Mouse (Mus musculus) MEL (cell line): Measurements from ENCODE around the gene Mboat2. TPM values are rescaled to one million over a fixed set of nuclear protein-coding genes. Genes with fewer than 3 reads are reported as not detected.

Experiments
- DNase-seq: peaks from one replicate; pipeline ENCODE4 v3.0.0; 2011; ENCODE audit warnings: low read depth, low spot score
- H3K27ac ChIP-seq: 2 replicates; pipeline ENCODE4 v1.5.1; 2012; ENCODE audit warnings: low read depth, mild to moderate bottlenecking, control low read depth, low read length, moderate library complexity; ENCODE audit not compliant: control insufficient read depth
- H3K27me3 ChIP-seq, 2 experiments: fragments of 150-350 bp in 1 of 2; sonication (generic) in 1 of 2; 2 replicates each; pipeline ENCODE4 v1.6.1; 2012; ENCODE audit warnings: low read length in 2 of 2, mild to moderate bottlenecking in 2 of 2, improper control_type of control experiment in 1 of 2, moderate library complexity in 1 of 2; ENCODE audit not compliant: insufficient read depth in 2 of 2, control insufficient read depth in 1 of 2
- H3K36me3 ChIP-seq, 2 experiments: 2 replicates each; pipeline ENCODE4 v1.6.1; 2012 to 2014; ENCODE audit warnings: low read length in 2 of 2, improper control_type of control experiment in 1 of 2, inconsistent platforms in 1 of 2, mild to moderate bottlenecking in 1 of 2; ENCODE audit not compliant: insufficient read depth in 2 of 2, control insufficient read depth in 1 of 2
- H3K4me1 ChIP-seq, 2 experiments: fragments of 150-350 bp in 1 of 2; sonication (generic) in 1 of 2; 2 replicates each; pipeline ENCODE4 v1.6.1; 2012; ENCODE audit warnings: low read length in 2 of 2, improper control_type of control experiment in 1 of 2, mild to moderate bottlenecking in 1 of 2; ENCODE audit not compliant: insufficient read depth in 2 of 2, control insufficient read depth in 1 of 2
- H3K4me3 ChIP-seq, 2 experiments: fragments of 150-350 bp in 1 of 2; sonication (generic) in 1 of 2; 2 replicates each; pipeline ENCODE4 v1.5.1; 2012; ENCODE audit warnings: low read depth in 2 of 2, low read length in 2 of 2, mild to moderate bottlenecking in 2 of 2, moderate library complexity in 2 of 2, control low read depth in 1 of 2, improper control_type of control experiment in 1 of 2; ENCODE audit not compliant: control insufficient read depth in 1 of 2, insufficient read depth in 1 of 2
- H3K79me2 ChIP-seq: 2 replicates; pipeline ENCODE4 v1.6.1; 2012; ENCODE audit warnings: mild to moderate bottlenecking, low read length, moderate library complexity; ENCODE audit not compliant: control insufficient read depth, poor library complexity, insufficient read depth
- H3K9ac ChIP-seq: 2 replicates; pipeline ENCODE4 v1.6.1; 2012; ENCODE audit warnings: low read depth, mild to moderate bottlenecking, control low read depth, low read length, moderate library complexity; ENCODE audit not compliant: control insufficient read depth, poor library complexity, severe bottlenecking
- H3K9me3 ChIP-seq: fragments of 150-350 bp; sonication (generic); replicated peaks from 2 replicates; pipeline ENCODE4 v1.6.1; 2012; ENCODE audit warnings: mild to moderate bottlenecking, low read length, improper control_type of control experiment, moderate library complexity; ENCODE audit not compliant: insufficient read depth
- BHLHE40 ChIP-seq: IDR thresholded peaks from 2 replicates; pipeline ENCODE4 v1.6.1; 2012; ENCODE audit warnings: low read depth, mild to moderate bottlenecking, inconsistent platforms, low read length, improper control_type of control experiment, borderline replicate concordance
- CHD1 ChIP-seq: IDR thresholded peaks from 2 replicates; pipeline ENCODE4 v1.6.1; 2012; ENCODE audit warnings: low read depth, mild to moderate bottlenecking, inconsistent platforms, low read length, improper control_type of control experiment
- CHD2 ChIP-seq: IDR thresholded peaks from 2 replicates; pipeline ENCODE4 v1.6.1; 2011; ENCODE audit warnings: low read length, improper control_type of control experiment
- CTCF ChIP-seq, 3 experiments: IDR thresholded peaks in 2 of 3; conservative IDR thresholded peaks in 1 of 3; 2 replicates each; pipeline ENCODE4 v1.5.1; 2011 to 2012; ENCODE audit warnings: low read length in 3 of 3, low read depth in 2 of 3, mild to moderate bottlenecking in 2 of 3, improper control_type of control experiment in 1 of 3, inconsistent platforms in 1 of 3, mixed read lengths in 1 of 3, moderate library complexity in 1 of 3; ENCODE audit not compliant: control insufficient read depth in 1 of 3, insufficient read depth in 1 of 3, poor library complexity in 1 of 3, severe bottlenecking in 1 of 3
- E2F4 ChIP-seq: IDR thresholded peaks from 2 replicates; pipeline ENCODE4 v1.6.1; 2011; ENCODE audit warnings: low read depth, low read length, improper control_type of control experiment, borderline replicate concordance
- ETS1 ChIP-seq: IDR thresholded peaks from 2 replicates; pipeline ENCODE4 v1.6.1; 2012; ENCODE audit warnings: low read depth, mild to moderate bottlenecking, inconsistent platforms, low read length, improper control_type of control experiment, moderate library complexity
- HCFC1 ChIP-seq: IDR thresholded peaks from 2 replicates; pipeline ENCODE4 v1.6.1; 2012; ENCODE audit warnings: low read depth, mild to moderate bottlenecking, inconsistent platforms, low read length, improper control_type of control experiment, moderate library complexity
- JUND ChIP-seq: IDR thresholded peaks from 2 replicates; pipeline ENCODE4 v1.6.1; 2011; ENCODE audit warnings: low read depth, mild to moderate bottlenecking, improper control_type of control experiment, low read length
- KAT2A ChIP-seq: conservative IDR thresholded peaks from 2 replicates; pipeline ENCODE4 v1.6.1; 2012; ENCODE audit warnings: low read depth, low read length, improper control_type of control experiment, inconsistent platforms
- MAZ ChIP-seq: IDR thresholded peaks from 2 replicates; pipeline ENCODE4 v1.6.1; 2012; ENCODE audit warnings: low read depth, mild to moderate bottlenecking, inconsistent platforms, low read length, improper control_type of control experiment
- MEF2A ChIP-seq: IDR thresholded peaks from 2 replicates; pipeline ENCODE4 v1.6.1; 2014; ENCODE audit warnings: low read depth, mild to moderate bottlenecking, inconsistent platforms, low read length, improper control_type of control experiment; ENCODE audit not compliant: poor library complexity, insufficient replicate concordance, severe bottlenecking; ENCODE audit errors: extremely low read depth
- MYB ChIP-seq: IDR thresholded peaks from 2 replicates; pipeline ENCODE4 v1.6.1; 2011; ENCODE audit warnings: mild to moderate bottlenecking, low read depth, low read length, improper control_type of control experiment
- NELFE ChIP-seq: IDR thresholded peaks from 2 replicates; pipeline ENCODE4 v1.6.1; 2011; ENCODE audit warnings: low read depth, low read length, improper control_type of control experiment
- NRF1 ChIP-seq: IDR thresholded peaks from 2 replicates; pipeline ENCODE4 v1.6.1; 2014; ENCODE audit warnings: low read depth, mild to moderate bottlenecking, inconsistent platforms, low read length, improper control_type of control experiment, moderate library complexity; ENCODE audit not compliant: poor library complexity, insufficient read depth, severe bottlenecking
- POLR2A ChIP-seq, 2 experiments: IDR thresholded peaks; 2 replicates each; pipeline ENCODE4 v1.6.1; 2011 to 2012; ENCODE audit warnings: low read length in 2 of 2, mild to moderate bottlenecking in 2 of 2, control low read depth in 1 of 2, improper control_type of control experiment in 1 of 2, low read depth in 1 of 2, moderate library complexity in 1 of 2; ENCODE audit not compliant: control insufficient read depth in 1 of 2, insufficient read depth in 1 of 2, poor library complexity in 1 of 2
- RAD21 ChIP-seq: IDR thresholded peaks from 2 replicates; pipeline ENCODE4 v1.6.1; 2011; ENCODE audit warnings: mild to moderate bottlenecking, low read depth, low read length, improper control_type of control experiment
- SIN3A ChIP-seq: IDR thresholded peaks from 2 replicates; pipeline ENCODE4 v1.6.1; 2012; ENCODE audit warnings: low read length, improper control_type of control experiment, inconsistent platforms
- SMC3 ChIP-seq: IDR thresholded peaks from 2 replicates; pipeline ENCODE4 v1.6.1; 2011; ENCODE audit warnings: low read depth, low read length, improper control_type of control experiment
- TCF12 ChIP-seq: IDR thresholded peaks from 2 replicates; pipeline ENCODE4 v1.6.1; 2014; ENCODE audit warnings: low read depth, mild to moderate bottlenecking, inconsistent platforms, low read length, improper control_type of control experiment, moderate library complexity
- USF2 ChIP-seq, 2 experiments: IDR thresholded peaks; 2 replicates each; pipeline ENCODE4 v1.6.1; 2011 to 2012; ENCODE audit warnings: improper control_type of control experiment in 2 of 2, low read length in 2 of 2, borderline replicate concordance in 1 of 2, inconsistent platforms in 1 of 2, low read depth in 1 of 2, mild to moderate bottlenecking in 1 of 2; ENCODE audit not compliant: insufficient read depth in 1 of 2
- ZC3H11A ChIP-seq: IDR thresholded peaks from 2 replicates; pipeline ENCODE4 v1.6.1; 2012; ENCODE audit warnings: low read depth, mild to moderate bottlenecking, inconsistent platforms, low read length, improper control_type of control experiment
- polyA plus RNA-seq, 2 experiments: library from polyadenylated mRNA; stranded (reverse) in 1 of 2; unstranded in 1 of 2; fragments of >175 nt in 1 of 2; fragments of >200 nt in 1 of 2; gene quantifications; 2 replicates each; pipeline versions ENCODE4 v1.2.1 to v1.2.4; 2012; ENCODE audit warnings: low replicate concordance in 2 of 2, low read depth in 1 of 2; ENCODE audit not compliant: insufficient read length in 2 of 2, insufficient read depth in 1 of 2, missing spikeins in 1 of 2
- total RNA-seq: library from RNA; depleted of rRNA; stranded (reverse); fragments of 300-350 nt; gene quantifications from 2 replicates; pipeline ENCODE4 v1.2.3, GENCODE M21; 2012

Mboat2 gene
- total and polyA plus RNA-seq, 3 experiments: 13.5 TPM; not detected in 1

- no peaks in the 10 kb centered on the region for H3K27me3 ChIP-seq
- no peak overlapping the region for H3K27ac ChIP-seq
- no peak overlapping the region for H3K4me3 ChIP-seq
- no peak overlapping the region for H3K9ac ChIP-seq
- H3K9me3 ChIP-seq: no peaks in the 10 kb centered on the region
- no peaks in the 10 kb centered on the region for H3K4me1 ChIP-seq
- no peak for TF ChIP-seq MEF2A
- no peak for TF ChIP-seq BHLHE40
- TF ChIP-seq RAD21: no peak
- TF ChIP-seq POLR2A (IDR thresholded peaks at IDR 0.05; ENCODE audit: control insufficient read depth in 1 of 2, insufficient read depth in 1 of 2, low read depth in 1 of 2, low read length in 2 of 2, poor library complexity in 1 of 2): no peak
- no peak for TF ChIP-seq ZC3H11A
- no peak for TF ChIP-seq JUND
- no peak for TF ChIP-seq CTCF (IDR thresholded peaks at IDR 0.05 in 2 of 3, conservative IDR thresholded peaks at IDR 0.05 in 1 of 3; ENCODE audit: control insufficient read depth in 1 of 3, insufficient read depth in 1 of 3, low read depth in 2 of 3, low read length in 3 of 3, poor library complexity in 1 of 3, severe bottlenecking in 1 of 3)
- no peak for TF ChIP-seq CHD1
- no peak for TF ChIP-seq MAZ
- no peak for TF ChIP-seq USF2 (IDR thresholded peaks at IDR 0.05; ENCODE audit: borderline replicate concordance in 1 of 2, insufficient read depth in 1 of 2, low read depth in 1 of 2, low read length in 2 of 2)
- TF ChIP-seq SIN3A: no peak
- no peak for TF ChIP-seq NELFE
- no peak for TF ChIP-seq ETS1
- no peak for TF ChIP-seq SMC3
- TF ChIP-seq NRF1: no peak
- no peak for TF ChIP-seq E2F4
- no peak for TF ChIP-seq TCF12
- TF ChIP-seq, all 39 proteins: peak for 0
- H3K79me2 ChIP-seq: no peaks in the 10 kb centered on the region
- no peak for DNase-seq
- peaks cover 0 to 21% of the 10 kb centered on the region in 2 experiments; a peak in 2 of 4 replicates for H3K36me3 ChIP-seq
Measured at GRCm38 (mm10) chr12:25005350-25005749, 174.7 kb downstream of the Mboat2 start.

GRCm38 (mm10) chr12:25009957-25010356, 179.3 kb downstream of the Mboat2 start:
- DNase-seq: no peak
- Histone ChIP-seq H3K27me3 (no peaks in the 10 kb centered on the region), H3K27ac (no peak overlapping the region), H3K4me3 (no peak overlapping the region), H3K9me3 (no peaks in the 10 kb centered on the region), H3K4me1 (no peaks in the 10 kb centered on the region), H3K36me3 (peaks cover 0 to 24% of the 10 kb centered on the region in 2 experiments; a peak in 2 of 4 replicates), H3K9ac (no peak overlapping the region), H3K79me2 (no peaks in the 10 kb centered on the region)
- TF ChIP-seq KAT2A: no peak
- no peak for TF ChIP-seq HCFC1
- no peak for TF ChIP-seq MYB
- TF ChIP-seq CHD2: no peak
- TF ChIP-seq NELFE: no peak
- TF ChIP-seq E2F4: no peak
- TF ChIP-seq NRF1: no peak
- no peak for TF ChIP-seq MEF2A
